Mouse (Mus musculus) forebrain, embryonic 15.5 days (tissue): ENCODE measurements around the gene Nradd. TPM values are rescaled to one million over a fixed set of nuclear protein-coding genes. Genes with fewer than 3 reads are reported as not detected.

Source experiments
- ATAC-seq: fragments of 200-750 bp; cut with Nextera tagmentation; replicated peaks from 2 replicates; pipeline ENCODE4 v1.8.0; 2017; ENCODE audit warnings: mild to moderate bottlenecking, moderate TSS enrichment, moderate library complexity
- H3K27ac ChIP-seq: fragments of 300-500 bp; sonication (generic); replicated peaks from 2 replicates; pipeline ENCODE4 v1.5.1; 2015; ENCODE audit warnings: mild to moderate bottlenecking, inconsistent platforms
- H3K27me3 ChIP-seq: fragments of 300-500 bp; sonication (generic); 2 replicates; pipeline ENCODE4 v1.6.1; 2015; ENCODE audit warnings: inconsistent platforms
- H3K36me3 ChIP-seq: fragments of 300-500 bp; sonication (generic); 2 replicates; pipeline ENCODE4 v1.6.1; 2015; ENCODE audit warnings: mild to moderate bottlenecking, inconsistent platforms
- H3K4me1 ChIP-seq: fragments of 300-500 bp; sonication (generic); 2 replicates; pipeline ENCODE4 v1.6.1; 2015; ENCODE audit warnings: inconsistent platforms
- H3K4me2 ChIP-seq: fragments of 300-500 bp; sonication (generic); replicated peaks from 2 replicates; pipeline ENCODE4 v1.6.1; 2015; ENCODE audit warnings: mild to moderate bottlenecking, inconsistent platforms
- H3K4me3 ChIP-seq: fragments of 300-500 bp; sonication (generic); 2 replicates; pipeline ENCODE4 v1.5.1; 2015; ENCODE audit warnings: mild to moderate bottlenecking, inconsistent platforms
- H3K9ac ChIP-seq: fragments of 300-500 bp; sonication (generic); replicated peaks from 2 replicates; pipeline ENCODE4 v1.6.1; 2015; ENCODE audit warnings: mild to moderate bottlenecking, inconsistent platforms
- H3K9me3 ChIP-seq: fragments of 300-500 bp; sonication (generic); 2 replicates; pipeline ENCODE4 v1.6.1; 2016; ENCODE audit warnings: inconsistent platforms
- WGBS: fragments of 180-500 bp; shearing (Covaris S2); methylation state at CpG from one replicate; pipeline ENCODE4 v1.1.7; 2015; ENCODE audit warnings: mixed read lengths; 5-methylcytosine and 5-hydroxymethylcytosine counted together
- polyA plus RNA-seq: library from polyadenylated mRNA; unstranded; fragments of >200 nt; fragmentation: Nextera tagmentation; extraction: Ambion mirVana; gene quantifications from 2 replicates; pipeline ENCODE4 v1.2.1, GENCODE M21; 2015

Gene Nradd
- 29.1 and 32.8 TPM in 2 replicates for polyA plus RNA-seq

GRCm38 (mm10) chr9:110624361-110625166, at the start of gene Nradd:
Nradd (minus strand) TSS chr9:110624452.
- H3K4me3 ChIP-seq = peak within 1 kb of the TSS; percentile 53
- peak within 1 kb of the TSS; percentile 68 for H3K9ac ChIP-seq
- H3K4me2 ChIP-seq = peak within 1 kb of the TSS; percentile 94
- peak within 1 kb of the TSS; percentile 79 for H3K27ac ChIP-seq
- H3K4me1 ChIP-seq = peaks cover 20% of the 10 kb centered on the region
- WGBS = under 1% methylated on average over 41 of the region's 41 CpGs
- ATAC-seq = peak; percentile 97
- H3K27me3 ChIP-seq = no peaks in the 10 kb centered on the region
- no peaks in the 10 kb centered on the region for H3K9me3 ChIP-seq
- H3K36me3 ChIP-seq = peaks cover 13% of the 10 kb centered on the region; the same call in 1 of the 2 replicates

GRCm38 (mm10) chr9:110673107-110673752, 49.0 kb upstream of the Nradd start:
- no peak overlapping the region for H3K4me3 ChIP-seq
- H3K27me3 ChIP-seq = no peaks in the 10 kb centered on the region
- no peak overlapping the region for H3K9ac ChIP-seq
- ATAC-seq = 0 out of 2 replicates have a peak, but pooled peaks have one; percentile 29
- H3K27ac ChIP-seq = 0 out of 2 replicates have a peak overlapping the region, but pooled peaks have one; percentile 8
- no peaks in the 10 kb centered on the region for H3K36me3 ChIP-seq
- H3K4me2 ChIP-seq = no peak overlapping the region
- WGBS = 49% methylated on average over 10 of the region's 10 CpGs
- peaks cover 13% of the 10 kb centered on the region for H3K4me1 ChIP-seq
- no peaks in the 10 kb centered on the region for H3K9me3 ChIP-seq

DNA sequence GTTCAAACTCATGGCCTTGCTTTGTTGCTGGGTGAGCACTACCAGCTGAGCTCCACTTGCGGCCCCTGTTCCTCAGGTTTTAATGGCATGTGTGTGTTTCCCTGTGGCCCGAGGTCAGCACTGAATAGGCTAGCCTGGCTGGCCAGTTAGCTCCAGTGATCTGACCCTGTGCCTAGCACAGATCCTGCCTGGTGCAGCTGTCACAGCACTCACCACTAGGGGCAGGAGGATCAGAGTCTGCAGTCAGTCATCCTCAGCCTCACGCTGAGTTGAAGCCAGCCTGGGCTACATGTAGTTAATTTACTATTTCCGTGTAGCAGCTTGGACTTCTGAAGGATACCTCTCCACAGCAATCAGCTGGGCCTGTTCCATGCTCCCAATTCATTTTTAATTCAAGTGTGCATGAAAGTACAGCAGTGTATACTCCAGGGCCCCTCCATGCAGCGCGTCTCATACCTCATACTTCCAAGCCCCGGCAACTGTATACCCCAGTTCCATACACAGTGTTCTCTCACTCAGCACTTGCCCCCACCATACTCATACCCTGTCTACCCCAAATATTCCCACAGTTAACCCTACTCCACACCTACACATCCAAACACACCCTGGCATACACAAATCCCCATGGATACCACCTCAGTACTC, 48.3 kb upstream of the Nradd start:
- H3K4me3 ChIP-seq = no peak overlapping the region
- H3K9me3 ChIP-seq = no peaks in the 10 kb centered on the region
- H3K36me3 ChIP-seq = no peaks in the 10 kb centered on the region
- H3K27ac ChIP-seq = no peak overlapping the region
- ATAC-seq = peak; percentile 38; the same call in 1 of the 2 replicates
- no peak overlapping the region for H3K9ac ChIP-seq
- 61% methylated on average over 7 of the region's 7 CpGs for WGBS
- no peak overlapping the region for H3K4me2 ChIP-seq
- H3K27me3 ChIP-seq = no peaks in the 10 kb centered on the region
- H3K4me1 ChIP-seq = peaks cover 13% of the 10 kb centered on the region

- no peak overlapping the region for H3K4me2 ChIP-seq
- H3K9ac ChIP-seq = no peak overlapping the region
- no peaks in the 10 kb centered on the region for H3K36me3 ChIP-seq
- H3K27me3 ChIP-seq = no peaks in the 10 kb centered on the region
- WGBS = 90% methylated on average over 5 of the region's 5 CpGs
- H3K4me1 ChIP-seq = peaks cover 21% of the 10 kb centered on the region
- H3K4me3 ChIP-seq = no peak overlapping the region
- H3K27ac ChIP-seq = no peak overlapping the region
- ATAC-seq = no peak
- H3K9me3 ChIP-seq = no peaks in the 10 kb centered on the region
Measured at GRCm38 (mm10) chr9:110669785-110670184, 45.5 kb upstream of the Nradd start.

- no peak overlapping the region for H3K9ac ChIP-seq
- ATAC-seq = no peak
- H3K4me1 ChIP-seq = peaks cover 21% of the 10 kb centered on the region
- H3K27ac ChIP-seq = no peak overlapping the region
- no peak overlapping the region for H3K4me2 ChIP-seq
- H3K36me3 ChIP-seq = no peaks in the 10 kb centered on the region
- 87% methylated on average over 6 of the region's 6 CpGs for WGBS
- H3K4me3 ChIP-seq = no peak overlapping the region
- no peaks in the 10 kb centered on the region for H3K9me3 ChIP-seq
- H3K27me3 ChIP-seq = no peaks in the 10 kb centered on the region
Measured at GRCm38 (mm10) chr9:110668601-110669293, 44.5 kb upstream of the Nradd start.

- Histone ChIP-seq H3K27ac (no peak overlapping the region), H3K4me3 (no peak overlapping the region), H3K9me3 (no peaks in the 10 kb centered on the region), H3K27me3 (no peaks in the 10 kb centered on the region), H3K36me3 (no peaks in the 10 kb centered on the region), H3K4me2 (no peak overlapping the region), H3K4me1 (peaks cover 8% of the 10 kb centered on the region; the same call in 1 of the 2 replicates), H3K9ac (no peak overlapping the region)
- ATAC-seq = no peak
- WGBS = 74% methylated on average over 4 of the region's 4 CpGs
Measured at GRCm38 (mm10) chr9:110667219-110667836, 43.1 kb upstream of the Nradd start.

GRCm38 (mm10) chr9:110666374-110666773, 42.1 kb upstream of the Nradd start:
- H3K9ac ChIP-seq = no peak overlapping the region
- ATAC-seq = no peak
- H3K4me1 ChIP-seq = peaks cover 8% of the 10 kb centered on the region; the same call in 1 of the 2 replicates
- no peaks in the 10 kb centered on the region for H3K27me3 ChIP-seq
- H3K4me3 ChIP-seq = no peak overlapping the region
- no peak overlapping the region for H3K27ac ChIP-seq
- H3K36me3 ChIP-seq = no peaks in the 10 kb centered on the region
- no peak overlapping the region for H3K4me2 ChIP-seq
- 34% methylated on average over 8 of the region's 8 CpGs for WGBS
- no peaks in the 10 kb centered on the region for H3K9me3 ChIP-seq

GRCm38 (mm10) chr9:110665912-110666311, 41.7 kb upstream of the Nradd start:
- H3K4me2 ChIP-seq = no peak overlapping the region
- WGBS = 19% methylated on average over 4 of the region's 4 CpGs
- no peaks in the 10 kb centered on the region for H3K36me3 ChIP-seq
- H3K9ac ChIP-seq = no peak overlapping the region
- H3K9me3 ChIP-seq = no peaks in the 10 kb centered on the region
- ATAC-seq = no peak
- H3K27ac ChIP-seq = no peak overlapping the region
- H3K27me3 ChIP-seq = no peaks in the 10 kb centered on the region
- H3K4me3 ChIP-seq = no peak overlapping the region
- H3K4me1 ChIP-seq = peaks cover 11% of the 10 kb centered on the region; the same call in 1 of the 2 replicates

GRCm38 (mm10) chr9:110662844-110663243, 38.6 kb upstream of the Nradd start:
- WGBS = 79% methylated on average over 1 of the region's 1 CpGs
- H3K4me2 ChIP-seq = no peak overlapping the region
- no peak overlapping the region for H3K27ac ChIP-seq
- H3K36me3 ChIP-seq = no peaks in the 10 kb centered on the region
- no peak overlapping the region for H3K9ac ChIP-seq
- H3K27me3 ChIP-seq = no peaks in the 10 kb centered on the region
- no peak for ATAC-seq
- H3K4me1 ChIP-seq = peaks cover 19% of the 10 kb centered on the region
- H3K4me3 ChIP-seq = no peak overlapping the region
- H3K9me3 ChIP-seq = no peaks in the 10 kb centered on the region

DNA sequence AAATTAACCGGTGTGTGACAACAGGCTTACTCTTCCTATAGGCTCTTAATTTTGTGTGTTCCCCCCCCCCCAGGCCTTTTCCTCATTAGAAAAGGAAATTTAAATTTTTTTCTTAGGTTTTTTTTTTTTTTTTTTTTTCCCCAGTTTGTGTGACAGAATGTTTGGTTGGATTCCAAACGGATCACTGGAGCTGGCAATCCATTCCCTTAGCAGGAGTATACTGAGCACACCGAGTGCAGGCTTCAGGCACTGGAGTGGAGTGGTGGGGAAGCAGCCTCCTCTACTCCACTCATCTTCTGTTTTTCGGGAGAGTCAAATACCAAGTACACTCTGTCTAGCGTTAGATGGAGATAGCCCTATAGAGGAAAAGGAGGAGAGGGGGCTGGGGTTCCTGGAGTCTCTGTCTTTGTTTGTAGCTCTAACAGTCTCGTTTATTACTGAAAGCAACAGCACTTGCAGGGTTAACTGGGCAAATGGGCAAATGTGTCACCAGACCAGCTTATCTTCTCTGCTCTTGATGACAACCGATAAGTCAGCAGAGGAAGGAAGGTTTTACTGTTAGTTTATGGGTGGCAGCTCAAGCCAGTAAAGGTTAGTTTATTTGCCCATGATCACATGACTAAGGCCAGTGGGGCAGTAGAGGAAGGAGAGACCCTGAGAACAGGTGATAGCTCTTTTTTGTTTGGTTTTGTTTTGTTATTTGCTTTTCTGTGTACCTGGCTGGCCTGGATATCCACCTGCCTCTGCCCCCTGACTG, 36.8 kb upstream of the Nradd start:
- Histone ChIP-seq H3K27me3 (no peaks in the 10 kb centered on the region), H3K27ac (no peak overlapping the region), H3K9me3 (no peaks in the 10 kb centered on the region), H3K36me3 (no peaks in the 10 kb centered on the region), H3K9ac (no peak overlapping the region), H3K4me2 (no peak overlapping the region), H3K4me3 (no peak overlapping the region), H3K4me1 (peaks cover 22% of the 10 kb centered on the region)
- ATAC-seq = no peak
- WGBS = 74% methylated on average over 7 of the region's 7 CpGs

GRCm38 (mm10) chr9:110660208-110660607, 36.0 kb upstream of the Nradd start:
- 78% methylated on average over 2 of the region's 2 CpGs for WGBS
- ATAC-seq = no peak
- H3K36me3 ChIP-seq = no peaks in the 10 kb centered on the region
- no peak overlapping the region for H3K27ac ChIP-seq
- no peaks in the 10 kb centered on the region for H3K9me3 ChIP-seq
- no peak overlapping the region for H3K4me3 ChIP-seq
- no peak overlapping the region for H3K9ac ChIP-seq
- H3K27me3 ChIP-seq = no peaks in the 10 kb centered on the region
- peaks cover 25% of the 10 kb centered on the region for H3K4me1 ChIP-seq
- no peak overlapping the region for H3K4me2 ChIP-seq
